Mouse (Mus musculus) heart, postnatal 14 days (tissue): Measurements from ENCODE around the gene Pon3. TPM values are rescaled to one million over a fixed set of nuclear protein-coding genes. Genes with fewer than 3 reads are reported as not detected.

ENCODE experiments used
- DNase-seq, 2 experiments: peaks; one replicate each; pipeline ENCODE4 v3.0.0; 2021 to 2022
- intact Hi-C: fragments of 180-260 bp; cut with DNase I; formaldehyde crosslinking; loops from one replicate; pipeline ENCODE4 v1.15.1; 2025
- total RNA-seq, 2 experiments: library from RNA; stranded (reverse); gene quantifications; 2 replicates each; pipeline ENCODE4 v1.2.3; 2021

The Pon3 gene
- total RNA-seq, 2 experiments from 2014 or later = 20.2 to 24.2 TPM

- intact Hi-C loops = no loop called here
- DNase-seq = no peak
These were observed 67.1 kb downstream of the Pon3 start for GRCm38 (mm10) chr6:5188938-5189337.

DNA sequence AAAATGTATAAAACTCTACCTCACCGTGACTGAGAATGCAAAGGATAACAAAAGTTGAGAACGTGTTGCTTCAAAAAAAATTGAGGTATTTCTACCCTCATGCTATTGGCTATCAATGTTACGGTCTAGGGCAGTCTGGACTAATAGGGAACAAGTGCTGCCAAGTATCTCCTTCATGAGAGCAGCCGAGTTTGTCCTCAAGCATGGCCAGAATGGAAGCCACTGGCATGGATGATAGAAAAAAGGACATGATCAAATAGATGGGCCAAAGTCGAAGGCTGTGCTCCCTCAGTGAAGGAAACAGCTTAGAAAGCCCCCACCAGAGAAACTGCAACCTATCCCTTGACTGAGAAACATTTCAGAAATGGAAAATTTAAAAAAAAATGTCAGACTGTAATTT, 68.0 kb downstream of the Pon3 start:
- intact Hi-C loops = no loop called here
- DNase-seq = no peak

- intact Hi-C loops = no loop called here
- DNase-seq = no peak
These were observed 68.5 kb downstream of the Pon3 start for GRCm38 (mm10) chr6:5187586-5187985.

DNA sequence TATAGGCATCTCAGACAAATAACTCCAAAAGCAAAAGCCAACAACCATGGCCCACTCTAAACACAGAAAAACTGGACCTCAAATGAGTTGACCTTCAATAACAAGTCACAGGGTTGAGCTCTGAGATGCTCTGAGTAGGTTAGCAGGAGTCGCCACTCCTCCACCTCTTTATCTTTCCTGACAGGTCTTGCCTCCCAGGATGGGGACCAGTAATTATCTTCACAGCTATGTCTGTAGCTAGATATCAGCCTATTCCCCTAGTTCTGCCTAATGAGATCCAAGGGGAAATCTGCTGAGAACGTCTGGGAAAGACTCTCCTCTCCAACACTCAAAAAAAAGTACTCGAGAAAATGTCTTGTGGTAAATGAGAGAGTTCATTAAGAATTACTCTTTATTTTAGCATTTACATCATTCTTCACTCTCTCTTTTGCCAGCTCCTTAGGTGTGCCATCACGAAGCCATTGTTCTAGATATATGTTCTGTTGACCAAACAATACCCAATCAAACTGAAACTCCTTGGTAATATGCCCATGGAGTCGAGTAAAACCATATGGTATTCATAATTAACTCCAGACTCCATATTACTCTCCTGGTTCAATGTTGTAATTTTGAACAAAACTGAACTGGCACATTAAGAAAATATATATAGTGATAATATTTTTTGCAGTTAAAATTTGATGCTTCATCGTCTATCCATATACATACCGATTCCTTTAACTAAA, 69.7 kb downstream of the Pon3 start:
- intact Hi-C loops = no loop called here
- DNase-seq = no peak

- no peak for DNase-seq
These were observed 75.4 kb downstream of the Pon3 start for GRCm38 (mm10) chr6:5180645-5181044.

GRCm38 (mm10) chr6:5179189-5179588, 76.9 kb downstream of the Pon3 start:
- intact Hi-C loops = no loop called here

More at GRCm38 (mm10) chr6:5180645-5181044, 75.4 kb downstream of the Pon3 start:
- intact Hi-C loops = no loop called here

GRCm38 (mm10) chr6:5177967-5178891, 77.9 kb downstream of the Pon3 start:
- no peak for DNase-seq
- intact Hi-C loops = no loop called here

More at GRCm38 (mm10) chr6:5179189-5179588, 76.9 kb downstream of the Pon3 start:
- no peak for DNase-seq

DNA sequence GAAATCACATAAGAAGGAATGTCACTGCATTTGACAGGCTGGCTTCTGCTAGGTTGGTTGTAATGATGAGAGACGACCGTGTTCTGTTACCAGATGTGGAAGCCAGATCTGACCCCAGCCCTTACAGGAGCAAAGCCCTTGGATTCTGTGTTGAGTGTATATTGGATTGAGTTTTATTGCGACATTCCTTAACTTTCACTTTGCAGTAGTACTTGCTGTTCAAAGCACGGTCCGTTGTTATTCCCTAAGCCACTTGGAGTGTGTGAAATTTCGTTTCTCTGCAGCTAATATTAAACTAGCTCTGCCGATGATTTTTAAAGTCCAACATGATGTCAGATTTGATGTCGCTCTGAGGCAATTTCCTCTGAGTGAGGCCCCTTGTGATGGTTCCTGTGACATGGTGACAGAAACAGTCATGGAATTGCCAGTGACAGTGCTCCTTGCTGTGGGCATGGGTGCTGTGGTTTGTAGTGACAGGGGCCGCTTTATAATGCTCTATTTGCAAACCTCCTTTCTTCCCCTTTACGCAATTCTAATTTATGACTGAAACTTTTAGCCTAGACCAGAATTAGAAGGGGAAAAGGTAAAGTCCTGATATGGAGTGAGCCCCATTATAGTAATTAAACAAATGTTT, 81.8 kb downstream of the Pon3 start:
- intact Hi-C loops = no loop called here
- DNase-seq = no peak

- intact Hi-C loops = no loop called here
- no peak for DNase-seq
These were observed 83.5 kb downstream of the Pon3 start for GRCm38 (mm10) chr6:5172571-5172970.

- intact Hi-C loops = no loop called here
- no peak for DNase-seq
These were observed 84.7 kb downstream of the Pon3 start for GRCm38 (mm10) chr6:5171418-5171817.

Other genes starting within 250 kb of the Pon3 start
- under 1 TPM in 1 of 2 experiments, not detected in 1; 0.36 TPM for gene Pon1, start 62.3 kb downstream of the Pon3 start, total RNA-seq
- gene Pon2, start 42.2 kb upstream of the Pon3 start, total RNA-seq = 10 to 100 TPM; 17.8 to 20.9 TPM
- 1 to 10 TPM; 6.8 to 8.2 TPM for gene Asb4, start 127.1 kb upstream of the Pon3 start, total RNA-seq
- 1,000 to 10,000 TPM in 1 of 2 experiments, 100 to 1,000 TPM in 1; 588 to 1,036 TPM for gene Pdk4, start 240.0 kb upstream of the Pon3 start, total RNA-seq